ENCODE assay signal across 8 mouse cellular contexts in genomic region chr13:100616181-100617087, GRCm38 (mm10). TPM values are rescaled to one million over a fixed set of nuclear protein-coding genes. Genes with fewer than 3 reads are reported as not detected.
DNase-seq lines count a peak whose midpoint lies in the region; ATAC-seq and TF ChIP-seq lines count a peak whose summit lies in the region.

Gene Marveld2, minus strand, starts transcription at chr13:100616971.

- H3K9ac ChIP-seq in heart, adult 2 months (ENCODE audit: low read depth, low read length): peak within 1 kb of the TSS; percentile 51
- peak within 1 kb of the TSS; percentile 76 for H3K9ac ChIP-seq in liver, adult 2 months (ENCODE audit: low read depth, low read length)
- peak within 1 kb of the TSS; percentile 72 for H3K9ac ChIP-seq in midbrain, embryonic 16.5 days (ENCODE audit: low read depth, low read length)

- peak within 1 kb of the TSS; percentile 53 for H3K4me3 ChIP-seq in heart, adult 2 months
- peak within 1 kb of the TSS; percentile 76 for H3K4me3 ChIP-seq in liver, adult 2 months (ENCODE audit: insufficient read depth, low read depth, low read length)
- peak within 1 kb of the TSS; percentile 49 for H3K4me3 ChIP-seq in midbrain, embryonic 16.5 days (ENCODE audit: low read depth, low read length)

- H3K9me3 ChIP-seq in midbrain, embryonic 16.5 days (replicated peaks; ENCODE audit: control insufficient read depth, low read length, poor library complexity, severe bottlenecking): no peaks in the 10 kb centered on the region

- H3K79me2 ChIP-seq in heart, adult 2 months (replicated peaks; ENCODE audit: control insufficient read depth, insufficient read depth, low read length): no peaks in the 10 kb centered on the region
- peaks cover 19% of the 10 kb centered on the region; the same call in 1 of the 2 replicates for H3K79me2 ChIP-seq in liver, adult 2 months (ENCODE audit: control insufficient read depth, insufficient read depth, low read length)

- H3K27ac ChIP-seq in heart, adult 2 months: no peak within 1 kb of the TSS
- H3K27ac ChIP-seq in liver, adult 2 months (replicated peaks; ENCODE audit: insufficient read depth, low read depth, low read length): peak within 1 kb of the TSS; percentile 74
- no peak within 1 kb of the TSS for H3K27ac ChIP-seq in midbrain, embryonic 16.5 days (ENCODE audit: low read length)

- no peaks in the 10 kb centered on the region for H3K4me1 ChIP-seq in heart, adult 2 months (ENCODE audit: control insufficient read depth, insufficient read depth, low read length)
- H3K4me1 ChIP-seq in liver, adult 2 months (ENCODE audit: control insufficient read depth, insufficient read depth, low read length): no peaks in the 10 kb centered on the region
- no peaks in the 10 kb centered on the region for H3K4me1 ChIP-seq in midbrain, embryonic 16.5 days (ENCODE audit: control insufficient read depth, insufficient read depth, low read length)

- WGBS in heart, adult 2 months: 12% methylated on average over 75 of the region's 77 CpGs
- WGBS in liver, adult 2 months: 12% methylated on average over 69 of the region's 77 CpGs
- WGBS in midbrain, embryonic 16.5 days: 2% methylated on average over 76 of the region's 77 CpGs

- H3K27me3 ChIP-seq in heart, adult 2 months (ENCODE audit: control insufficient read depth, insufficient read depth, low read length): no peaks in the 10 kb centered on the region
- H3K27me3 ChIP-seq in liver, adult 2 months (ENCODE audit: control insufficient read depth, insufficient read depth, low read length): no peaks in the 10 kb centered on the region
- H3K27me3 ChIP-seq in midbrain, embryonic 16.5 days (ENCODE audit: control insufficient read depth, insufficient read depth, low read depth, low read length): peaks cover 8% of the 10 kb centered on the region

- peak within 1 kb of the TSS; percentile 66 for H3K4me2 ChIP-seq in midbrain, embryonic 16.5 days (ENCODE audit: low read length)

- TF ChIP-seq EP300 in heart, adult 2 months (IDR thresholded peaks at IDR 0.05; ENCODE audit: insufficient read depth, low read depth, low read length): no peak

- intact Hi-C loops in heart, adult 2 months (cut with DNase I): no loop called here

- ATAC-seq in midbrain, embryonic 16.5 days: peak; percentile 72

- peak; percentile 90 for DNase-seq in heart, adult 11 months
- DNase-seq in heart, adult 8-10 months (ENCODE audit: low spot score): no peak
- DNase-seq in embryo, embryonic 10 days (ENCODE audit: low spot score): peak; percentile 42
- peak; percentile 56 to 59 for DNase-seq in heart, adult 2 months
- DNase-seq in kidney, adult 18-20 months: peak; percentile 83
- peak; percentile 40 for DNase-seq in liver, adult 2 months (ENCODE audit: extremely low read depth, low read depth, low spot score)
- peak; percentile 36 to 78 for DNase-seq in spleen, postnatal 4 days (ENCODE audit: low spot score in 2 of 2)

- no peaks in the 10 kb centered on the region for H3K36me3 ChIP-seq in heart, adult 2 months (ENCODE audit: control insufficient read depth, insufficient read depth, low read length)
- H3K36me3 ChIP-seq in liver, adult 2 months (ENCODE audit: control insufficient read depth, insufficient read depth, low read length): peaks cover 17% of the 10 kb centered on the region; the same call in 1 of the 2 replicates
- H3K36me3 ChIP-seq in midbrain, embryonic 16.5 days (ENCODE audit: control insufficient read depth, insufficient read depth, low read length): peaks cover 18% of the 10 kb centered on the region

- TF ChIP-seq CTCF in heart, adult 2 months (IDR thresholded peaks at IDR 0.05): peak; percentile 26; the same call in 1 of the 2 replicates
- TF ChIP-seq CTCF in liver, adult 2 months (IDR thresholded peaks at IDR 0.05; ENCODE audit: low read depth, low read length): peak; percentile 43

- TF ChIP-seq POLR2A in heart, adult 2 months (IDR thresholded peaks at IDR 0.05; ENCODE audit: insufficient read depth, low read depth, low read length): no peak
- TF ChIP-seq POLR2A in liver, adult 2 months (IDR thresholded peaks at IDR 0.05; ENCODE audit: extremely low read depth, insufficient read depth, low read length): no peak

RNA-seq across cellular contexts. Expression of gene Marveld2, which starts in this region (rescaled TPM):
- under 1 TPM; 0.37 to 0.90 (median 0.63) TPM for total RNA-seq in heart, adult 8-10 months (2022)
- under 1 TPM; 0.27 to 0.34 TPM for total RNA-seq in heart, adult 2 months (2021)
- polyA plus RNA-seq in heart, adult 2 months (2012; rRNA removed): 0.50 and 0.66 TPM in 2 replicates
- 6.2 and 9.5 TPM in 2 replicates for total RNA-seq in liver, adult 2 months (2014; rRNA removed)
- polyA plus RNA-seq in liver, adult 2 months (2012; rRNA removed): 6.4 and 8.6 TPM in 2 replicates
- 2.7 and 3.3 TPM in 2 replicates for polyA plus RNA-seq in midbrain, embryonic 16.5 days (2015; fragmentation: Nextera tagmentation; extraction: Ambion mirVana)

Comparison
In these comparisons a context has a peak if more than half of its experiments do, and no peak if none do; other contexts are left out.
1. Peak in DNase-seq, H3K4me3 ChIP-seq and H3K9ac ChIP-seq in heart, adult 2 months; RNA of the gene not detected or under 1 TPM.